Mouse (Mus musculus) inflammation-experienced regulatory T-cells, adult 6 months (primary cell): ENCODE results near the gene Ywhaq. TPM values are rescaled to one million over a fixed set of nuclear protein-coding genes. Genes with fewer than 3 reads are reported as not detected.
A peak's percentile ranks its signal among the peaks of the same experiment; 100 is the strongest.

Experiments used
- ATAC-seq: one replicate; pipeline ENCODE4 v1.8.0; 2017
- polyA plus RNA-seq, 3 experiments: library from polyadenylated mRNA; unstranded; fragments of 100-300 nt; shearing (Covaris generic); gene quantifications; one replicate each; pipeline ENCODE4 v1.2.1; 2017

Gene Ywhaq
- polyA plus RNA-seq = 100 to 1,000 TPM; 167 to 333 (median 215) TPM

DNA sequence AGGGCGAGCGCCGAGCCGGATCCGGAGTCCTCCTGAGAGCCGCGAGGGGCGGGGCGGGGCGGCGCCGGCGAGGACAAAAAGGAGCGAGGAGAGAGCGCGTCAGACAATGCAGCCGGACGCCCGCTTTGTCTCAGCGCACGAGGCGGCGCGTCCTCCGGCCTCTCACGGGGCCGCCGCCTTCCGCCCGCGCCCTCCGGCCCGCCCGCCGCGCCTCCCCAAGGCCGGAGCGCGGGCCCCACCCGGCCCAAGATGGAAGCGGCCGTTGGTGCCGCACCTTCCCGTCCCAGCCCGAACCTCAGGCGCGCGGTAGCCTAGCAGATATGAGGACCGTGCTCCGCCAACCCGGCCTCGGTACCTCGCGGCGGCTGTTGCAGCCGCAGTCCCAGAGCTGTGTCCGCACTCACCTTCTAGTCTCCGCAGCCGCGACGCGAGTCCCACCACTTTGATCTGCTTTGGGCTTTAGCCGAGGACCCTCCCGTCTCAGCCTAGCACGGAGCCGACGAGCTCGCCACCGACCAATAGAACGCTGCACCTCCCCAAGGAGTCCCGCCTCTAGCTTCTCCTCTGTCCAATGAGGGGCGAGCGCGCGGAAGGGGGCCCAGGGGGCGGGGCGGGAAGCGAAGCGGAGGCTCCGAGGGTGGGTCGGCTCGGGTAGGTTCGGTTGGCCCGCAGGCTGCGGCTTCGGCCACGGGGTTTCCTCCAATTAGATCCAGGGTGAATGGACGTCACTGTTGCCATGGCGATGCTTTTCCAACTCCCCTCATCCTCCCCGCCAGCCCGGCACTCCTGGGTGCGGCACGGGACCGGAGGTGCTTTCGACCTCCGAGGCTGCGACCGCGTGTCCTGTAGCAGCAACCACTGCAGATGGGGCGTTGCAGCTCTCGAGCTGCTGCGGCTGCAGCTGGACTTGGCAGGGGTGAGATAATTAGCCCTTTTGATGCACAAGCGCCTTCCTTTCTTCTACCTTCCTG lies at the start of gene Ywhaq:
Gene Ywhaq (minus strand): TSS at position 538 of the 971 bp plus-strand sequence.
- peak; percentile 90 for ATAC-seq

DNA sequence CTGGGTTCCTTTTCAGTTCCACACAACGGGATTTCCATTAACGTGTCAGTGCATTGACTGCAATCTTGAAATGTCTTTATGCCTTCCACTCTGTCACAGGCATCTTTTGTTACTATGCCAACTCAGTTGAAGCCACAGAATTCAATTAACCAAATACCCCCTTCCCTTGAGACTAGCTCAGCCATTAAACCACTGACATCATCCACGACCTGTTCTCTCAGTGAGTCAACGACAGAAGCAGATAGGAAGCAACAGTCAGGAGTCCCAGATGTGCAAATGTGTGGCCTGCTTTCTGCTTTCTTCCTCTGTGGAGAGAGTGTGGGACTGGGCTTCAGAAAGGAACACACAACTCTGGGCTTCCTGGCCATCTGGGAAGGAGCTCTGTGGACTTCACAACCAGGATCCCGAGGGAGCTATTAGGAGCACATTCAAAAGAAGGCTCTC lies 46.0 kb upstream of the Ywhaq start:
- ATAC-seq = no peak

DNA sequence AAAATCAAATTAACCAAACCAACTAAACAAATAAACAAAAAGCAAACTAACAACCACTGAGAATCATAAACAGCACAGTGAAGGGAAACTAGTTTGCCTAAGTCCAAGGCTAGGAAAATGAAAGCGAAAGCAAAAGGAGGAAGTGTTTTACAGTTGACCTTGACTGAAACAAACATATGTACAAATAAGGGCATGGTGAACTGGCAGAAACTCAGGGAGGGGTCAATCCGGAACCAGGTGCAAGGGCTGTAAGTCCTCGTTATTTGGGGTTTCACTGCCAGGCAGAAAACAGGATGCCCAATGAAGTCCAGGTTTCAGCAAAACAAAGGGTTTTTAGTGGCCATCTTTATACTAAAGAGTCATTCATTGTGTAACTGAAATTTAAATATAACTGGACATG lies 45.2 kb upstream of the Ywhaq start:
- ATAC-seq = peak; percentile 64

DNA sequence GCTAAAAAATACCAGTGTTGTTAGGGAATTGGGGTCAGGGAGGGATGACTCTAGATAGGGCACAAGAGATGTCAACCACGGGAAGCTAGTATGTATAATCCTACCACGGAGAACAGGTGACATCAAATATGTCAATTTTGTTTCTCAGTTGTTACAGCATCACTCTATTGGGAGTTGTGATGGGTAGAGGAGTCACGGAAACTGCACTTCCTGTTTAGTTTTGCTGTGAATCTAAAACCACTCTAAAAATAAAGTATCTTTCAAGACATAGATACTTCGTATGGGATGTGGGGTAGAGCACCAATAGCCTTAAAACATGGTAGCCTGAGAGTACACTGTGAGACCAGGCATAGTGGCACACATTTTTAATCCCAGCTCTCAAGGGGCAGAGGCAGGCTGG lies 42.2 kb upstream of the Ywhaq start:
- peak; percentile 53 for ATAC-seq

DNA sequence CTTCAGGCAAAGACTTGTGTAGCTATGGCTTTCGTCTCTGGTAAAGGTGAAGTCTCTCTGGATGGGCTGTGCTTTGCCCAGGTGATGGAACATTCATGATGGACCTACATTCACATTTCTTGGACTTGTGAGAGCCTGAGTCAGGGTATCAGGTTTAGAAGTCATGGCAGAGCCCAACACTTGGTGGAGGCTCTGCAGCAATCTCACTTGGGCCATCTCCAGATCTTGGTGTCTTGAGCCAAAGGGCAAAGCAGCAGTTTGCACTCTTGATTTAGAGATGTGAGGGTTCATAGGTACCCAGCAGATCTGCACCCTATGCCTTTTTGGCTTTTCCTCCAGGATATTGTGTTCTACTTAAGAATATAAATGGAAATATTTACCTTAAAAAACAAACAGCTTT lies 38.6 kb upstream of the Ywhaq start:
- no peak for ATAC-seq

DNA sequence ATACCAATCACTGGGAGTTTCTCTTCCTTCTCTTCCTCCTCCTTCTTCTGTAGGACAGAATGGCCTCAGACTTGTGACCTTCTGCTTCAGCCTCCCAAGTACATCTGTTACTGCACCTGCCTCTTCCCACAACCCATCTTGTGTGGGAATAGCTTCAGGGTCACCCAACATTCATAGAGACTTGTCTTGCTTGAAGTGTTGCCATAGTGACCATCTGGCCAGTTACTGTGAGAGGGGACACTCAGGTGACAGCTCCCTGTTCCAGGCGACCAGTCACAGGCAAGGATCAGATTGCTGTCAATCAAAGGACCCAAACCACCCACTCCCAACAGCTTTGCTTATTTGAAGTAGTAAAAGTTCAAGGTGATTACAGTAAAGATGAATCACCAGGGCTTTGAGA lies 34.3 kb upstream of the Ywhaq start:
- no peak for ATAC-seq

DNA sequence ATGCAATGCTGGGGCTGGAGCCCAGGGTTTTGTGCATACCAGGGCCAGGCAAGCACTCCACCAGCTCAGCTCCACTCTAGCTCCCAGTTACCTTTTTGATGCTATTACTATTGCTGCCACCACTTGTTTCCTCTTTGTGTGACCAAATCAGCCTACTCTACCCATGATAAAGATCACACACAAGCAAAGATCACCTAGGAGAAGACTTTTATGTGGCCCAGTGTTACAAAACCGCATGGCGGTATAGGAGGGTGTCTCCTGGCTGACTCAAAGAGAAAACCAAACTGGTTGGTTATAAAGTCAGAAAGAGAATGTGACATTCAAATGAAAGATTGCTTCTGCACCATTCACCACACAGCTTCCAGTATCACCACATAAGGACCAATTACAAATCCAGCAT lies 33.9 kb upstream of the Ywhaq start:
- peak; percentile 96 for ATAC-seq

DNA sequence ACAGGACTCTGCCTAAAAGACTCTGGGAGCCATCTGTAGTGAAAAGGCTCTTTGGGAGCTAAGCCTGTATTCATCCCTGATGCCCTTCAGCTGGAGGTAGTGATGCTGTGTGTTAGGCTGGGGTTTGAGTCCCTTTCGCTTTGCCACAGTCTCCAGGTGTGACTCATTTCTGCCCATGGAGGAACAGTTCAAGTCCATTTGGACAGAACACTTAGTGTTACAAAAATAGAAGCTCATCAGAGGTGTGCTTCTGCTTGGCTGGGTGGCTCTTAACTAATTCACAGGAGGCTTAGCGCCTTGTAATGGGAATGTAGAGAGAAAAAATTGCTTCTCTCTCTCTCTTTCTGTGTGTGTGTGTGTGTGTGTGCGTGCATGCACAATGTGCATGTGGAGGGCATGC lies 26.3 kb upstream of the Ywhaq start:
- no peak for ATAC-seq

DNA sequence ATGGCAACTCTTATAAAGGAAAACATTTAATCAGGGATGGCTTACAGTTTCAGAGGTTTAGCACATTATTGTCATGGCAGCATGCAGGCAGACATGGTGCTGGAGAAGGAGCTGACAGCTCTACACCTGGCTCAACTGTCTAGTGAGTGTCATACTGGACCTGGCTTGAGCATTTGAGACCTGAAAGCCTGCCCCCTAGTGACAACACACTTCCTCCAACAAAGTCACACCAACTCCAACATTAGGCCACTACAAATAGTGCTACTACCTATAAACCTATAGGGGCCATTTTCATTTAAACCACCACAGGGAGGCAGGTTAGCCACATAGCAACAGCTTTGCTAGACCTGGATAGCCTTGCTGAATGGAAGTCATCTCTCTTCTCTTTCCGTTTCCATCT lies 24.4 kb upstream of the Ywhaq start:
- ATAC-seq = no peak

DNA sequence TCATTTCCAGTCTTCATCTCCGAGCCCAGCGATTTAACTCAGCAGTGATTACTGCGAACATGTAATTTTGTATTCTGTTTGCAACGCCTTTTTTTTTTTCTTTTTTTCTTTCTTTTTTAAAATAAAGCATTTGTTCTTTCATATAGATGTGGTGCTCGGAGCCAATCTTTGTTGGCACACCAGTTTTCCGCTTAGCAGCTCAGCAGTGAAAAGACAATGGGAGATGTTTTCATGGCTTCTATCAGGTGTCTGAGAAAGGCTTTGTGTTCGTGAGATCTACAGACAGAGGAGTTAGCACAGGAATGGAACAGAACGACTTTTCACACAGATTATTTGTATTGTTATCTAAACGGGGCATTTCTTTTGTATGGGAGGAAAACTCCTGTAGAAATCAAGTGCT lies 22.0 kb upstream of the Ywhaq start:
- ATAC-seq = no peak

DNA sequence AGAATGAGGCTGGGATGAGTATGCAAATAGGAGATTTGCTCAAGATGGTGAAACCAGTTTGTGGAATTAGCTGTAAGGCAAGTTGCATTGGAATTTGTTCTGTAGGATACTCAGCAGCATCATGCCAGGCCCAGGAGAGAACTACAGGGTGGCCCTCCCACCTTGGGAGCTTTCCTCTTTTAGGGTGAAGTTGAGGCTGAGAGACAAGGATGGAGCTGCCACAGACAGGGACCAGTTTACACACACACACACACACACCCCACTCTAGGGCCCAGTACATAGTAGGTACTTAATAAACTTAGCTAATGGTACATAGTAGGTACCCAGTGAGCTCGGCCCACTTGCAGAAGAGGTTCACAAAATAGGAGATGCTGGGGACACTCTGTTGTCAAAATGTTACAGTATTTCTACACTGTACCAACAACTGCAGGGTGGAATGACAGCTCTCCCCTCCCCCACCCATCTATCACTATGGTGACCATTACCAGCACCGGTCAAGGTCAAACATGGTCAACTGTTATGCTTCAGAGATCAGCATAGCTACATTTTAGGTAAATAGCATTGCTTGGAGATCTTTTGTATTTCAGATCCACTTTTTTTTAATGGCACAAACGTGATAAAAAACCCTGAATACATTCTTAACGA lies 21.4 kb upstream of the Ywhaq start:
- ATAC-seq = no peak

DNA sequence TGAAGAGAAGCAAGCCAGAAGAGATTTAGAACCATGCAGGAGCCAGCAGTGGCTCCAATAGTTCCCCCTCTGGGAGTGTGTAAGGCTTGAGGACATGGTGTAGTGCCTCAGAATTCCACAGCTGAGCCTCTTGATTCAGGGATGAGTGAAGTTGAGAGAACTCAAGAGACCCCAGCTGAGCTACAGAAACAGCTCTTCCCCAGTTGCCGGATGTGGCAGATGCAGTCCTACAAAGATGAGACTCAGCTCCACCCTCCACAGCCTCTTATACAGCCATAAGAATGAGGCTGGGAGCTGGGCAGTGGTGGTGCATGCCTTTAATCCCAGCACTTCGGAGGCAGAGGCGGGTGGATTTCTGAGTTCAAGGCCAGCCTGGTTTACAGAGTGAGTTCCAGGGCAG lies 20.9 kb upstream of the Ywhaq start:
- no peak for ATAC-seq

DNA sequence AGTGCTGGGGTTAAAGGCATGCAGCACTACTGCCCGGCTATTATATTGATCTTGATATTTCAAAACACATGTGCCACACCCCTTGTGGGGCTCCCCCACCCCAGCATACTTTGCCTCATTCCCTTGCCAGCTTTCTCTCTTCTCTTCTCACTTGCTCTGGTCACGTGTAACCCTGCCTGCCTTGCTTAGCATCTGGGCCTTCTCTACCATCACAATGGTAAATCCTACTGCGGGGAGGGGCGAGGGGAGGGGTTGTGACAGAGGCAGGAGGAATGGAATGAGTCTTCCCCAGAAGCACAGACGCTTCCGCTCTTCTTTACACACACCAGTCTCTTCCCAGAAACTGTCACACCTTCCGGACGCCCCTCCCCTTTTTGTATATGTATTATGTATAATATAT lies 14.5 kb upstream of the Ywhaq start:
- no peak for ATAC-seq

DNA sequence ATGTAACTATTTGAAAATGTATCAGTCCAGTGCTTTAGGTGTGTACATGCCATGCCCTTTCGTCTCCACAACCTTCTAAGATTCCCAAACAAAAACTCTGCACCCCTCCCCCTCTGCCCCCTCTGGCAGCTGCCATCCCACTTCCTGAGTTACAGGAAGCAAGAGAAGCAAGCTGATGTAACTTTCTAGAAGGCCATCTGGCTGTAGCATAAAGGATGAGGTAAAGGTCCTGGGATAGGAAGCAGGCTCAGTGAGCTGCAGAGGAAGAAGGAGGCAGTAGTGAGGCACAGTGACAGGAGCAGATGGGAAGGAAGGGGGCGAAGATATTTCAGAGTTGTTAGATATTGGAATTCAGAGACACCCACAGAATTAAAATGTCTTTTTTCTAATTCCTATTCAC lies 13.6 kb upstream of the Ywhaq start:
- ATAC-seq = no peak

DNA sequence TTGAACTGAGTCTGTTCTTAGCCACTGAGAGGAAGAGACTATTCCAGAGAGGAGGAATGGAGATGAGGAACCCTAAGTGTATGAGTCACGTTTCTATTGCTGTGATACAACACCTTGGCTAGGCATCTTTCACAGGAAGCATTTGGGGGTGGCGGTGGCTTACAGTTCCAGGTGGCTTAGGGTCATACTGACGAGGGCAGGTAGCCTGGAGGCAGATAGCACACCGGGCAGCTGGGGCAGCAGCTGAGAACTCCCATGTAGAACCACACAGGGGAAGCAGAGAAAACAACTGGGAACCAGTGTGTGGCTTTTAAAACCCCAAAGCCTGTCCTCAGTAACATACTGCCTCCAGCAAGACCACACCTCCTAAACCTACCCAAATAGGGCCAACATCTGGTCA lies 12.7 kb upstream of the Ywhaq start:
- ATAC-seq = no peak

DNA sequence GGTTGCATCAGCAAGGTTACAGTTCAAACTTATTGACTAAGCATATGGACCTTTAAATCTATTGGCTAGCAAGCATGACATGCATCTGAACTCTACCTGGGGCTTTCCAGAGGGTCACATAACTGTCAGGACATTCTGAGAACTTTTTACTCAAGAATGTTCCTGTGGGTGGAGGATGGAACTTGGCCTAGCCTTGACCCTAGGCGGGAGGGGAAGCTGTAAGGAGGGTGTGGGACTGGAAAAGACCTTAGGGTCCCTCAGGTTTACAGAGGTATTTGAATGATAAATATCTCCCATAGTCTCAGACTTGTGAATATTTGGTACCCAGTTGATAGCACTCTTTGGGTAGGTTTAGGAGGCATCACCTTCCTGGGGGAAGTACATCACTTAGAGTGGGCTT lies 11.6 kb upstream of the Ywhaq start:
- ATAC-seq = no peak

DNA sequence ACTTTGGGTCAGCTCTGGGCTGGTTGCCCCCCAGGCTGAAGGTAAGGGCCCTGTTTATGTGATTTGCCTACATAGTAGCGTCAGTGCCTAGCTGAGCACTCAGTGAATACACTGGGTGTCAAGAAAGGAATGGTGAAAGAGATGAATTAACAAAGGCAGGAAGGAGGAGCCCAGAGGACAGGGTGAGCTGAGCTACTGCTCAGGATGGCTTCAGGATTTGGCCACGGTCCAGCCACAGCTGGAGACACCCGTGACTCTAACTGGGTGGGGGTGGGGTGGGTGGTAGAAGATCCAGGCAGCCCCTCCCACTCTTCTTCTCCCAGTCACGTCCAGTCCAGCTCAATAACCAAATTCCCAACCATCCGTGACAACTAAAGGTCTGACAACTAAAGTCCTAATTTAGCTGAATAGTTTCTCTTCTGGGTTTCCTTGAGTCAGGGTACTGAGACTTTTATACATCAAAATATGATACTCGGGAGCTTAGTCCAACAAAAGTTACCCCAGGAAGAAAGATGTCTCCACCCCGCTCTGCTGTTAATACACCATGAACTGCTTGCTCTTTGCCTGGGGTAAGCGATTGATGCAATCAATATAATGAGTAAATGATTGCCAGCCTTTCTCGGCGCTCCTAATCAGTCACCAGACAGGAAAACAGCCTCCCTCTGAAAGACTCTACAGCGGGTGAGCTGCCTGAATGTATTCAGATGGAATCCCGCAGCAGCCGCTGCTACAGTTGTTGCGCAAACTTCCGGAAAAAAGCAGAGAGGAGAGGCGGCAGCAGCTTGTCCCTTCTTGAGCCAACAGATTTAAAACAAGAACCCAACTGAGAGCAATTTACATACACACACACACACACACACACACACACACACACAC lies 8.9 kb upstream of the Ywhaq start:
- peak; percentile 25 for ATAC-seq

DNA sequence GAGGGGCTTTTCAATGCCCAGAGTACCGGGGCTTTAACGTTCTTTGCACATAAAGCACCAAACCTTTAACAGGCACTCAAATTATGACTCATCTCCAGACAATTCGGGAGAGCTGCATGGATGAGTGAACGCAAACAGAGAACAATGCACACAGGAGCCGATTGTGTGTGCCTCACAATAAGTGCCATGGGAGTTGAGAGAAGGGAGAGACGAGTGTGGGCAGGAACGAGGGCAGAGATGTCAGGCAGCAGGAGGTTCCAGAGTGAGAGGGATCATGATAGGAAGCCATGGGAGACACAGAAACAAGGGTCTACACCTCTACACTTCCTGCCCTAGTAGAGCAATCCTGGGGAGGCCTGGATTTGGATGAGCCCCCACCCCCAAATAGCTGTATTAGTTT lies 7.2 kb upstream of the Ywhaq start:
- ATAC-seq = no peak

DNA sequence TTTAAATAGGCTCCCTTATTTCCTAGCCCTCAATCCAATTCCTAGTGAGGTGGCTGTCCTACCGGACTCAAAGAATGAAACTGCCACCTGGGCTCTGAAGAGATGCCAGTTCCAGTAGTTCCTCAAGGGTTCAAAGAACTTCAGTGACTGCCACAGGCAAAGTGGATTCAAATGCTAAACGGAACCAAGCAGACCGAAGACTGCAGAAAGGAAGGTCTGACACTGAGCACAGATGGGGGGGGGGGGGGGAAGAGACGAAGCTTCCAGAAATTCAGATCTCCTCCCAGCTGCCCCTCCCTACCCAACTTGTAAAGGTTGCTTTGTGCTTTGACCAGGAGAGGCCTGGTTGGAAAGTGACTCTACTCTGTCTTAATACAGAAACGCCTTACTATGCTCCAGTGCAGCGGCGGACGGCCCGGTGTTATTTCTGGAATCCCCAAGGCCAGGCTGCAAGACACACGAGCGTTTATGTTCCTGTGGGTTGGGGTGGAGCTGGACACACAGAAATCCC lies 1.2 kb upstream of the Ywhaq start:
- no peak for ATAC-seq

DNA sequence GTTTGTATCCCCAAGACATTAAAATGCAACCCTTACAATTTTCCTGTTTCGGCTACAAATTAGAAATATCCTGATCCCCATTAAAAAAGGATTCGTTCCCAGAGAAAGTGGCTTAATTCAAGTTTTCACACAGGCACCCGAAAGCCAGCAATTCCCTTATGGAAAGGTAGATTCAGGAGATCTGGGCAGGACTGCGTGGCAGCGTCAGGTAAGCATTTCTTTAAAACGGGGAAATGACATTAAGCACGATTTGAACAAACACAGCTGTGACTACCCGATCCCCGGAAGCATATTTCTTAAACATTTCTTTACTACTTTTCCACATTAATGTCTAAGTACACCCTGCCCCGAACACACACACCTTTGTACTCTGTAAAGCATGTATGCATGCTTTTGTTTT lies 646 bp upstream of the Ywhaq start:
- no peak for ATAC-seq

DNA sequence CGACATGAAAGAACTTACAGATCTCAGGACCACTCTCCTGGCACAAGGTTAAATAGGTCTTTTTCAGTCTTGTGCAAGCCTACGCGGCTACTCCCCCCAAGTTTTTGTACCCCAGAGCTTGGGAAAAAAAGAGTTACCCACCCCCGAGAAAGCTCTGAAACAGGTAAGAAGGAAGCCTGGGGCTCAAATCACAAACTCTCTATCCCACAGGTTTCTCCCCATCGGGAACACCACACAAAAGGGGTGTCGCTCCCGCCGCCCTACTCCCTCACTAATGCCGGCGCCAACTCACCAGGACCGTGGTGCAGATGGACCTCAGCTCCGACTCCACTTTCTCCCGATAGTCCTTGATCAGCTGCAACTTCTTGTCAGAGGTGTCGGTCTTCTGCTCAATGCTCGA lies 931 bp downstream of the Ywhaq start:
- ATAC-seq = no peak

DNA sequence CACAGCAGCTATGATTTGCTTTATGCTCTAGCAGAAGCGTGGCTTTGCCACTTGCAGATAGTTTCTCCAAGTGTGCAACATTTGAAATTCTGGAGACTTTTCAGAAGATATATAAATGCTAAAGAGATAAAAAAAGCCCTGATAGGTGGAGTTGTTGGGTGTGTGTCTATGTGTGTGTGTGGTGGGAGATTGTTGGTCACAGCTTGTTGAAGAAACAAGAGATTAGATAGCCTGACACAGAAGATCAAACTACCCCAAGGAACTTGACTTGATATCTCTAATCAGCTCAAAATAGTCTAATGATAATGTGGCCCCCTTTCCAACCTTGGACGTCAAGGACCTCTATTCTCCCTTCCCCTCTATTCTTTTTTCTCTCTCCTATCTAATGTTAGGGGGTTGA lies 6.8 kb downstream of the Ywhaq start:
- ATAC-seq = no peak

DNA sequence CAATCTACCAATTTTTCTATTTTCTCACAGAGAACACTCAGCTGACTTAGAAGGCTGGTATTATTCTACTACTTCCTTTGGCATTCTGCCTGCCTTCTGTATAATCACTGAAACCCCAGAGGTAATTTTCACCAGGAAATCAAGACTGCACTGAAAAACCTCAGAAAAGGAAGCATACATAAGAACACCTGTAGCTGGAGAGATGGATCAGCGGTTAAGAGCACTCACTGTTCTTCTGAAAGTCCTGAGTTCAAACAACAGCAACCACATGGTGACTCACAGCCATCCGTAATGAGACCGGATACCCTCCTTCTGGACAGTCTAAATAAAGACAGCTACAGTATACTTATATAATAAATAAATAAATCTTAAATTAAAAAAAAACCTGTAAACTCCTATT lies 7.8 kb downstream of the Ywhaq start:
- ATAC-seq = peak; percentile 74
